ENCODE assay signal across 8 mouse cellular contexts in genomic region chr12:70348026-70348425, GRCm38 (mm10). TPM values are rescaled to one million over a fixed set of nuclear protein-coding genes. Genes with fewer than 3 reads are reported as not detected.
DNase-seq lines count a peak whose midpoint lies in the region; ATAC-seq and TF ChIP-seq lines count a peak whose summit lies in the region.

No protein-coding gene starts in this region.

- no peak for TF ChIP-seq CTCF in left cerebral cortex, adult 2 months (IDR thresholded peaks at IDR 0.05)

- no peak for ATAC-seq in neural tube, embryonic 15.5 days (ENCODE audit: low FRiP score)

- H3K4me2 ChIP-seq in neural tube, embryonic 15.5 days, result peak overlapping the region; percentile 69

- H3K27me3 ChIP-seq in forebrain, embryonic 10.5 days (ENCODE audit: poor library complexity, severe bottlenecking), result peaks cover 37% of the 10 kb centered on the region
- peaks cover 38% of the 10 kb centered on the region for H3K27me3 ChIP-seq in limb, embryonic 10.5 days (ENCODE audit: low read depth, poor library complexity, severe bottlenecking)
- H3K27me3 ChIP-seq in neural tube, embryonic 15.5 days (replicated peaks), result no peaks in the 10 kb centered on the region

- no peak for DNase-seq in left cerebral cortex, adult 2 months (ENCODE audit: extremely low spot score in 1 of 2, low spot score in 2 of 2)
- no peak for DNase-seq in left cerebral cortex, postnatal 14 days (ENCODE audit: low spot score in 2 of 2)
- no peak for DNase-seq in forebrain, embryonic 10.5 days (ENCODE audit: extremely low spot score, low spot score)
- no peak for DNase-seq in limb, embryonic 10.5 days (ENCODE audit: low spot score)
- no peak for DNase-seq in thymus, postnatal 10 days (ENCODE audit: low spot score in 2 of 2)
- DNase-seq in ovary, postnatal 14 days (ENCODE audit: low spot score), result no peak
- no peak for DNase-seq in cerebellum, adult 9-11 months

- H3K9ac ChIP-seq in neural tube, embryonic 15.5 days (replicated peaks), result peak overlapping the region; percentile 93

- H3K9me3 ChIP-seq in forebrain, embryonic 10.5 days, result no peaks in the 10 kb centered on the region
- no peaks in the 10 kb centered on the region for H3K9me3 ChIP-seq in limb, embryonic 10.5 days (replicated peaks)
- no peaks in the 10 kb centered on the region for H3K9me3 ChIP-seq in neural tube, embryonic 15.5 days (replicated peaks)

- H3K4me1 ChIP-seq in forebrain, embryonic 10.5 days, result peaks cover 32% of the 10 kb centered on the region
- H3K4me1 ChIP-seq in limb, embryonic 10.5 days, result peaks cover 27% of the 10 kb centered on the region
- peaks cover 25% of the 10 kb centered on the region for H3K4me1 ChIP-seq in neural tube, embryonic 15.5 days

- intact Hi-C loops in left cerebral cortex, adult 2 months (cut with DNase I), result loop anchor here (5.0 kb wide), 1 partner anchor 236 kb away; the partner anchor contains the start of gene Nin
- intact Hi-C loops in left cerebral cortex, postnatal 14 days (cut with DNase I), result loop anchor here (5.0 kb wide), 1 partner anchor 56 kb away; no protein-coding TSS in a partner anchor

- peak overlapping the region; percentile 99 for H3K27ac ChIP-seq in left cerebral cortex, adult 2 months
- H3K27ac ChIP-seq in forebrain, embryonic 10.5 days, result peak overlapping the region; percentile 92
- H3K27ac ChIP-seq in limb, embryonic 10.5 days, result no peak overlapping the region
- peak overlapping the region; percentile 99 for H3K27ac ChIP-seq in neural tube, embryonic 15.5 days (replicated peaks)

- WGBS in forebrain, embryonic 10.5 days, result 20% methylated on average over 8 of the region's 8 CpGs
- 22% methylated on average over 8 of the region's 8 CpGs for WGBS in limb, embryonic 10.5 days
- WGBS in neural tube, embryonic 15.5 days, result 4% methylated on average over 8 of the region's 8 CpGs

- no peaks in the 10 kb centered on the region for H3K36me3 ChIP-seq in forebrain, embryonic 10.5 days (replicated peaks)
- no peaks in the 10 kb centered on the region for H3K36me3 ChIP-seq in limb, embryonic 10.5 days
- H3K36me3 ChIP-seq in neural tube, embryonic 15.5 days, result no peaks in the 10 kb centered on the region

- peak overlapping the region; percentile 87 for H3K4me3 ChIP-seq in left cerebral cortex, adult 2 months
- H3K4me3 ChIP-seq in forebrain, embryonic 10.5 days, result peak overlapping the region; percentile 72
- peak overlapping the region; percentile 74 for H3K4me3 ChIP-seq in limb, embryonic 10.5 days
- peak overlapping the region; percentile 85 for H3K4me3 ChIP-seq in neural tube, embryonic 15.5 days (replicated peaks)

RNA-seq across cellular contexts. Expression of gene Trim9, which starts 0.6 kb away (rescaled TPM):
- total RNA-seq in left cerebral cortex, adult 2 months (2021), result 100 to 1,000 TPM; 386 to 451 TPM
- 100 to 1,000 TPM; 422 to 460 TPM for total RNA-seq in left cerebral cortex, postnatal 14 days (2021)
- 8.7 and 10.1 TPM in 2 replicates for polyA plus RNA-seq in forebrain, embryonic 10.5 days (2016; fragmentation: Nextera tagmentation; extraction: Ambion mirVana)
- 0.25 and 0.55 TPM in 2 replicates for polyA plus RNA-seq in limb, embryonic 10.5 days (2016; fragmentation: Nextera tagmentation; extraction: Ambion mirVana)
- polyA plus RNA-seq in neural tube, embryonic 15.5 days (2015; fragmentation: Nextera tagmentation; extraction: Ambion mirVana), result 90.1 and 101 TPM in 2 replicates
